Mouse (Mus musculus): ENCODE results near the gene Cdca5. TPM values are rescaled to one million over a fixed set of nuclear protein-coding genes. Genes with fewer than 3 reads are reported as not detected.
"Not testable (repeated sequence)": the region's sequence is repeated elsewhere in the genome, so short reads cannot be mapped to it uniquely, and the experiment has no call there.

Cdca5 gene
- polyA plus RNA-seq, 1 experiment: 0.67 TPM

DNA sequence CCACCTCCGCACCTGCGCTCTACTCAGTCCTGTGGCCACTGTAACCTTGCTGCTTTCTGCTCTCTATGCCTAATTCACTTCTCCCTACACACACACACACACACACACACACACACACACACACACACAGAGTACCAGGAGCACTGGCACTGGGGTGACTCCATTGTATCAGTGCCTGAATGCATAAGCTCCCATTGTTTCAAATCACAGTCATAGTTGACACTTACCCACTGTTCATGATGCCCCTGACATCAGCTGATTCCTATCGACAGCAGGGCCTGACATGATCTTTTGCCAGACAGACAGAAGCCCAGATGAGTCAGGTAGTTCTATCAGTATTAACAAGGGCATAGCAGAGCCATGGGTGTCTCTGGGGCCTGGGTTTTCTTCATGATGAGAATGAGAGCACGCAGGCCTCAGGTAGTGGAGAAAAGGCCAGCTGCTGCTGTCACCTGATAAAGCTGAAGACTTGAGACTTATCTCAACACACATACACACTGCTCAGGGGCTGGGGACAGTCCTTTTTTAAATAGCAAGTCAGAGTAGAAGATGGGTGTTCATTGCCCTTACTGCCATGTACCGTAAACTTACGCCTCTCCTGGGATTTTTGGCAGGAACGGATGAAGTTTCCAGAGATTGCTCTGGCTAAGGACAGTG is 47.5 kb downstream of the Cdca5 start:
- Histone ChIP-seq H3K4me1 (ENCODE audit: control insufficient read depth, insufficient read depth, low read length) (no peaks in the 10 kb centered on the region), H3K36me3 (ENCODE audit: control insufficient read depth, insufficient read depth, low read length) (no peaks in the 10 kb centered on the region), H3K27me3 (replicated peaks; ENCODE audit: control insufficient read depth, insufficient read depth, low read length) (no peaks in the 10 kb centered on the region), H3K4me3 (ENCODE audit: insufficient read depth, low read depth, low read length) (no peak overlapping the region), H3K27ac (ENCODE audit: insufficient read depth, low read depth, low read length) (no peak overlapping the region)
- TF ChIP-seq CTCF (conservative IDR thresholded peaks at IDR 0.05; ENCODE audit: insufficient read depth, insufficient read length, low read depth, low read length) (no peak), POLR2A (IDR thresholded peaks at IDR 0.05; ENCODE audit: low read depth, low read length) (no peak)
- no peak for DNase-seq
- WGBS: 80% methylated on average over 7 of the region's 7 CpGs

GRCm38 (mm10) chr19:6133197-6133596 is 48.4 kb downstream of the Cdca5 start:
- 59% methylated on average over 1 of the region's 1 CpGs for WGBS
- not testable (repeated sequence) for H3K4me1 ChIP-seq (ENCODE audit: control insufficient read depth, insufficient read depth, low read length); H3K27ac ChIP-seq (ENCODE audit: insufficient read depth, low read depth, low read length); H3K4me3 ChIP-seq (ENCODE audit: insufficient read depth, low read depth, low read length); H3K27me3 ChIP-seq (replicated peaks; ENCODE audit: control insufficient read depth, insufficient read depth, low read length); H3K36me3 ChIP-seq (ENCODE audit: control insufficient read depth, insufficient read depth, low read length); DNase-seq

DNA sequence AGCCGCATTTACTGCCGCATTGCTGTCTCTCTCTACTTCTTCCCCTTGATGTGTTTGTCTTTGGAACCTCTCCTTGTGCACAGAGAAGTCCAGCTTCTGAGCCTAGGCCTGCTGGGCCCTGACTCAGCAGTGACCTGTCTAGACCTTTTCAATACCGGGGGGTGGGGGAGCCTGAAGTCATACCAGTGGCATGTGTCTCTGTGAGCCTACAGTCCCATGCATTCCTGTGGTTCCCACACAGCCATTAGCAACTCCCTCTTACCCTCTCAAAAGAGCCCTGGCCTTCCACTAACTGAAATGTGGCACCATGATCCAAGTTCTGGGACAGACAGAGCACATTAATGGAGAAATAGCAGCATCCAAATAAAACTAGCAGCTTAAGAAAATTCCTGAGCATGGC is 51.6 kb downstream of the Cdca5 start:
- H3K27ac ChIP-seq (ENCODE audit: insufficient read depth, low read depth, low read length): no peak overlapping the region
- DNase-seq: no peak
- TF ChIP-seq POLR2A (IDR thresholded peaks at IDR 0.05; ENCODE audit: low read depth, low read length): no peak
- TF ChIP-seq CTCF (conservative IDR thresholded peaks at IDR 0.05; ENCODE audit: insufficient read depth, insufficient read length, low read depth, low read length): no peak
- no peaks in the 10 kb centered on the region for H3K27me3 ChIP-seq (replicated peaks; ENCODE audit: control insufficient read depth, insufficient read depth, low read length)
- WGBS: 74% methylated on average over 3 of the region's 3 CpGs
- H3K36me3 ChIP-seq (ENCODE audit: control insufficient read depth, insufficient read depth, low read length): no peaks in the 10 kb centered on the region
- 0 out of 2 replicates have a peak, but pooled peaks cover 4% of the 10 kb centered on the region for H3K4me1 ChIP-seq (ENCODE audit: control insufficient read depth, insufficient read depth, low read length)
- H3K4me3 ChIP-seq (ENCODE audit: insufficient read depth, low read depth, low read length): no peak overlapping the region

DNA sequence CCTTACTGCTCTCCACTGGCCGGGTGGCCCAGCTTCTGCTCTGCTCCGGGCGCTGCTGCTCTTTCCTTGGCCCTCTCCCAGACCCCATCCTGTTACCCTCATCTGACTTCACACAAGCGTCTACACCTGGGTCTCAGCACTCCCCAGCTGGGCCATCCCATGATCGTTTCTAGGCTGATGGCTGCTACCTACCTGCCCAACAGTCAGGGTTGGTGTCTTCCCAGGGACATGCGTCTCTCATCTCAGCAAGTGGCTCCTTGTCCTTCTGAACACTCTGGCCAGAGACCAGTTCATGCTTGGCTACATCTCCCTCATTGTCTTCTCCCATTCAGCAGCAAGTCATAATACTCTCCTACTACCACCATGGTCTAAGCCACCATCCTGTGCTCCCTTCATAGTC is 54.9 kb downstream of the Cdca5 start:
- WGBS: 91% methylated on average over 6 of the region's 6 CpGs
- no peaks in the 10 kb centered on the region for H3K27me3 ChIP-seq (replicated peaks; ENCODE audit: control insufficient read depth, insufficient read depth, low read length)
- H3K4me3 ChIP-seq (ENCODE audit: insufficient read depth, low read depth, low read length): no peak overlapping the region
- TF ChIP-seq CTCF (conservative IDR thresholded peaks at IDR 0.05; ENCODE audit: insufficient read depth, insufficient read length, low read depth, low read length): no peak
- TF ChIP-seq POLR2A (IDR thresholded peaks at IDR 0.05; ENCODE audit: low read depth, low read length): no peak
- H3K4me1 ChIP-seq (ENCODE audit: control insufficient read depth, insufficient read depth, low read length): 0 out of 2 replicates have a peak, but pooled peaks cover 4% of the 10 kb centered on the region
- H3K36me3 ChIP-seq (ENCODE audit: control insufficient read depth, insufficient read depth, low read length): no peaks in the 10 kb centered on the region
- peak; percentile 36 for DNase-seq
- H3K27ac ChIP-seq (ENCODE audit: insufficient read depth, low read depth, low read length): no peak overlapping the region

- H3K27me3 ChIP-seq (replicated peaks; ENCODE audit: control insufficient read depth, insufficient read depth, low read length): no peaks in the 10 kb centered on the region
- no peaks in the 10 kb centered on the region for H3K36me3 ChIP-seq (ENCODE audit: control insufficient read depth, insufficient read depth, low read length)
- no peak for DNase-seq
- WGBS: 2% methylated on average over 16 of the region's 16 CpGs
- no peak for TF ChIP-seq CTCF (conservative IDR thresholded peaks at IDR 0.05; ENCODE audit: insufficient read depth, insufficient read length, low read depth, low read length)
- TF ChIP-seq POLR2A (IDR thresholded peaks at IDR 0.05; ENCODE audit: low read depth, low read length): no peak
- peak overlapping the region; percentile 77 for H3K27ac ChIP-seq (ENCODE audit: insufficient read depth, low read depth, low read length)
- 0 out of 2 replicates have a peak, but pooled peaks cover 4% of the 10 kb centered on the region for H3K4me1 ChIP-seq (ENCODE audit: control insufficient read depth, insufficient read depth, low read length)
- H3K4me3 ChIP-seq (ENCODE audit: insufficient read depth, low read depth, low read length): peak overlapping the region; percentile 84
Measured at GRCm38 (mm10) chr19:6140374-6140677, 55.5 kb downstream of the Cdca5 start.

- peak; percentile 95 for DNase-seq
- no peaks in the 10 kb centered on the region for H3K36me3 ChIP-seq (ENCODE audit: control insufficient read depth, insufficient read depth, low read length)
- no peaks in the 10 kb centered on the region for H3K27me3 ChIP-seq (replicated peaks; ENCODE audit: control insufficient read depth, insufficient read depth, low read length)
- TF ChIP-seq POLR2A (IDR thresholded peaks at IDR 0.05; ENCODE audit: low read depth, low read length): no peak
- peak; percentile 71 for TF ChIP-seq CTCF (conservative IDR thresholded peaks at IDR 0.05; ENCODE audit: insufficient read depth, insufficient read length, low read depth, low read length)
- peak within 1 kb of the TSS; percentile 84 for H3K4me3 ChIP-seq (ENCODE audit: insufficient read depth, low read depth, low read length)
- WGBS: under 1% methylated on average over 68 of the region's 68 CpGs
- 0 out of 2 replicates have a peak, but pooled peaks cover 4% of the 10 kb centered on the region for H3K4me1 ChIP-seq (ENCODE audit: control insufficient read depth, insufficient read depth, low read length)
- H3K27ac ChIP-seq (ENCODE audit: insufficient read depth, low read depth, low read length): peak within 1 kb of the TSS; percentile 86
Measured at GRCm38 (mm10) chr19:6140678-6141393, 56.1 kb downstream of the Cdca5 start, which contains the start of gene Batf2. Gene Batf2 (plus strand): TSS chr19:6140983.

- 1% methylated on average over 15 of the region's 15 CpGs for WGBS
- Histone ChIP-seq H3K27me3 (replicated peaks; ENCODE audit: control insufficient read depth, insufficient read depth, low read length) (no peaks in the 10 kb centered on the region), H3K27ac (ENCODE audit: insufficient read depth, low read depth, low read length) (peak within 1 kb of the TSS; percentile 86), H3K4me1 (ENCODE audit: control insufficient read depth, insufficient read depth, low read length) (0 out of 2 replicates have a peak, but pooled peaks cover 4% of the 10 kb centered on the region), H3K36me3 (ENCODE audit: control insufficient read depth, insufficient read depth, low read length) (no peaks in the 10 kb centered on the region), H3K4me3 (ENCODE audit: insufficient read depth, low read depth, low read length) (peak within 1 kb of the TSS; percentile 84)
- TF ChIP-seq CTCF (conservative IDR thresholded peaks at IDR 0.05; ENCODE audit: insufficient read depth, insufficient read length, low read depth, low read length) (peak; percentile 67), POLR2A (IDR thresholded peaks at IDR 0.05; ENCODE audit: low read depth, low read length) (no peak)
- peak; percentile 88 for DNase-seq
Measured at GRCm38 (mm10) chr19:6141394-6141749, 56.6 kb downstream of the Cdca5 start, which contains the start of gene Arl2. Gene Arl2 (minus strand): TSS chr19:6141548.

Other genes with a start within 250 kb of the Cdca5 start
- gene Frmd8, start 209.7 kb upstream of the Cdca5 start, polyA plus RNA-seq (2012; rRNA removed): 18.5 and 23.1 TPM in 2 replicates
- 52.7 and 63.4 TPM in 2 replicates for gene Slc25a45, start 207.2 kb upstream of the Cdca5 start, polyA plus RNA-seq (2012; rRNA removed)
- 0.52 and 0.73 TPM in 2 replicates for gene Tigd3, start 190.8 kb upstream of the Cdca5 start, polyA plus RNA-seq (2012; rRNA removed)
- gene Dpf2, start 172.0 kb upstream of the Cdca5 start, polyA plus RNA-seq (2012; rRNA removed): 71.5 and 79.7 TPM in 2 replicates
- gene Cdc42ep2, start 160.2 kb upstream of the Cdca5 start, polyA plus RNA-seq (2012; rRNA removed): 12.0 and 12.2 TPM in 2 replicates
- 24.9 and 26.2 TPM in 2 replicates for gene Pola2, start 120.8 kb upstream of the Cdca5 start, polyA plus RNA-seq (2012; rRNA removed)
- not detected in 2 replicates for gene Slc22a20, start 98.8 kb upstream of the Cdca5 start, polyA plus RNA-seq (2012; rRNA removed)
- gene Capn1, start 69.1 kb upstream of the Cdca5 start, polyA plus RNA-seq (2012; rRNA removed): 36.0 and 38.0 TPM in 2 replicates
- gene Syvn1, start 38.4 kb upstream of the Cdca5 start, polyA plus RNA-seq (2012; rRNA removed): 31.5 and 32.8 TPM in 2 replicates
- gene Mrpl49, start 27.2 kb upstream of the Cdca5 start, polyA plus RNA-seq (2012; rRNA removed): 32.0 and 37.3 TPM in 2 replicates
- 882 and 1,017 TPM in 2 replicates for gene Fau, start 27.1 kb upstream of the Cdca5 start, polyA plus RNA-seq (2012; rRNA removed)
- gene Znhit2, start 23.8 kb upstream of the Cdca5 start, polyA plus RNA-seq (2012; rRNA removed): 42.3 and 57.7 TPM in 2 replicates
- 31.2 and 38.4 TPM in 2 replicates for gene Tm7sf2, start 16.6 kb upstream of the Cdca5 start, polyA plus RNA-seq (2012; rRNA removed)
- 65.0 and 67.1 TPM in 2 replicates for gene Vps51, start 7.8 kb upstream of the Cdca5 start, polyA plus RNA-seq (2012; rRNA removed)
- gene Tmem262, start 5.0 kb upstream of the Cdca5 start, polyA plus RNA-seq (2012; rRNA removed): 0.58 TPM in 1 of 2 replicates, not detected in the other
- not detected in 2 replicates for gene Gm28374, start 2.7 kb upstream of the Cdca5 start, polyA plus RNA-seq (2012; rRNA removed)
- 70.2 and 77.1 TPM in 2 replicates for gene Zfpl1, start within 50 bp of the Cdca5 start, polyA plus RNA-seq (2012; rRNA removed)
- gene AC131692.1, start 9.4 kb downstream of the Cdca5 start, polyA plus RNA-seq (2012; rRNA removed): not detected in 2 replicates
- gene Naaladl1, start 20.8 kb downstream of the Cdca5 start, polyA plus RNA-seq (2012; rRNA removed): 2.0 and 2.1 TPM in 2 replicates
- 23.8 and 30.3 TPM in 2 replicates for gene Sac3d1, start 33.7 kb downstream of the Cdca5 start, polyA plus RNA-seq (2012; rRNA removed)
- gene Snx15, start 43.3 kb downstream of the Cdca5 start, polyA plus RNA-seq (2012; rRNA removed): 28.7 and 35.0 TPM in 2 replicates
- gene Batf2, start 56.0 kb downstream of the Cdca5 start, polyA plus RNA-seq (2012; rRNA removed): 4.8 and 5.5 TPM in 2 replicates
- 144 and 157 TPM in 2 replicates for gene Arl2, start 56.6 kb downstream of the Cdca5 start, polyA plus RNA-seq (2012; rRNA removed)
- gene Majin, start 99.4 kb downstream of the Cdca5 start, polyA plus RNA-seq (2012; rRNA removed): 0.16 and 0.28 TPM in 2 replicates
- gene Gpha2, start 141.4 kb downstream of the Cdca5 start, polyA plus RNA-seq (2012; rRNA removed): 0.16 and 0.65 TPM in 2 replicates
- 32.1 and 36.5 TPM in 2 replicates for gene Ppp2r5b, start 150.9 kb downstream of the Cdca5 start, polyA plus RNA-seq (2012; rRNA removed)
- gene Atg2a, start 156.7 kb downstream of the Cdca5 start, polyA plus RNA-seq (2012; rRNA removed): 27.4 and 33.2 TPM in 2 replicates
- 224 and 317 TPM in 2 replicates for gene Ehd1, start 191.7 kb downstream of the Cdca5 start, polyA plus RNA-seq (2012; rRNA removed)
- 26.6 and 31.1 TPM in 2 replicates for gene Cdc42bpg, start 221.5 kb downstream of the Cdca5 start, polyA plus RNA-seq (2012; rRNA removed)
- gene Men1, start 250.0 kb downstream of the Cdca5 start, polyA plus RNA-seq (2012; rRNA removed): 49.5 and 63.2 TPM in 2 replicates